In genomic region chr11:78455308-78455707, GRCm38 (mm10) we compare ENCODE assay signal across 9 mouse cellular contexts. TPM values are rescaled to one million over a fixed set of nuclear protein-coding genes. Genes with fewer than 3 reads are reported as not detected.
DNase-seq lines count a peak whose midpoint lies in the region; ATAC-seq and TF ChIP-seq lines count a peak whose summit lies in the region.
"Had no signal": no experiment of that assay in that cellular context is flagged by ENCODE, and none has a peak within 500 bp of the region (broad histone marks: within the 10 kb centered on the region; RNA-seq: fewer than 3 reads in every experiment).

No protein-coding gene starts in this region.

- DNase-seq in layer of hippocampus, adult 2 months (ENCODE audit: low spot score in 2 of 2) = no peak
- DNase-seq in layer of hippocampus, adult 9-10 months (ENCODE audit: low spot score) = no peak
- DNase-seq in CD8-positive naive resting alpha-beta T cell, adult 2 months (ENCODE audit: low read depth in 2 of 2, low spot score in 2 of 2) = peak; percentile 19 to 36
- peak; percentile 55 for DNase-seq in MN1 (ENCODE audit: low spot score)
- peak; percentile 42 for DNase-seq in embryo, embryonic 9.5 days (ENCODE audit: extremely low spot score)
- DNase-seq in thymus, postnatal 4 days = peak; percentile 65
- no peak for DNase-seq in frontal cortex, postnatal 10 days (ENCODE audit: low spot score in 2 of 2)

- no peak overlapping the region for H3K4me3 ChIP-seq in layer of hippocampus, adult 2 months
- H3K4me3 ChIP-seq in liver, embryonic 15.5 days (replicated peaks) = no peak overlapping the region

- no peaks in the 10 kb centered on the region for H3K36me3 ChIP-seq in liver, embryonic 15.5 days (replicated peaks)

- H3K4me2 ChIP-seq in liver, embryonic 15.5 days = 0 out of 2 replicates have a peak overlapping the region, but pooled peaks have one; percentile 8

- no peak for ATAC-seq in liver, embryonic 15.5 days (ENCODE audit: insufficient read depth)

- no peaks in the 10 kb centered on the region for H3K27me3 ChIP-seq in liver, embryonic 15.5 days

- H3K27ac ChIP-seq in layer of hippocampus, adult 2 months = no peak overlapping the region
- no peak overlapping the region for H3K27ac ChIP-seq in liver, embryonic 15.5 days (replicated peaks)
- H3K27ac ChIP-seq: macrophage had no signal

- no peaks in the 10 kb centered on the region for H3K4me1 ChIP-seq in liver, embryonic 15.5 days (replicated peaks)

- no peak overlapping the region for H3K9ac ChIP-seq in liver, embryonic 15.5 days

- WGBS in liver, embryonic 15.5 days (ENCODE audit: insufficient replicate concordance) = 26% methylated on average over 5 of the region's 5 CpGs

- TF ChIP-seq CTCF in layer of hippocampus, adult 2 months (conservative IDR thresholded peaks at IDR 0.05) = peak; percentile 83

- H3K9me3 ChIP-seq in liver, embryonic 15.5 days (replicated peaks) = no peaks in the 10 kb centered on the region

RNA-seq across cellular contexts. Expression of gene Slc46a1, which starts 10.2 kb away (rescaled TPM):
- 10 to 100 TPM; 11.7 to 12.3 TPM for total RNA-seq in layer of hippocampus, adult 2 months (2021)
- 6.5 and 7.8 TPM in 2 replicates for polyA plus RNA-seq in liver, embryonic 15.5 days (2015; fragmentation: Nextera tagmentation; extraction: Ambion mirVana)

RNA-seq across cellular contexts. Expression of gene Slc13a2, which starts 33.3 kb away (rescaled TPM):
- not detected for total RNA-seq in layer of hippocampus, adult 2 months (2021)
- 0.05 TPM in 1 of 2 replicates, not detected in the other for polyA plus RNA-seq in liver, embryonic 15.5 days (2015; fragmentation: Nextera tagmentation; extraction: Ambion mirVana)

RNA-seq across cellular contexts. Expression of gene Sarm1, which starts 42.2 kb away (rescaled TPM):
- 10 to 100 TPM; 39.2 to 45.4 TPM for total RNA-seq in layer of hippocampus, adult 2 months (2021)
- polyA plus RNA-seq in liver, embryonic 15.5 days (2015; fragmentation: Nextera tagmentation; extraction: Ambion mirVana) = 0.17 and 0.20 TPM in 2 replicates

RNA-seq across cellular contexts. Expression of gene Vtn, which starts 43.6 kb away (rescaled TPM):
- 10 to 100 TPM; 59.6 to 69.2 TPM for total RNA-seq in layer of hippocampus, adult 2 months (2021)
- polyA plus RNA-seq in liver, embryonic 15.5 days (2015; fragmentation: Nextera tagmentation; extraction: Ambion mirVana) = 675 and 834 TPM in 2 replicates
- polyA plus RNA-seq: macrophage had no signal

RNA-seq across cellular contexts. Expression of gene Sebox, which starts 47.9 kb away (rescaled TPM):
- total RNA-seq in layer of hippocampus, adult 2 months (2021) = 1 to 10 TPM; 4.5 to 4.7 TPM
- 0.25 and 0.29 TPM in 2 replicates for polyA plus RNA-seq in liver, embryonic 15.5 days (2015; fragmentation: Nextera tagmentation; extraction: Ambion mirVana)
- polyA plus RNA-seq: macrophage had no signal

Comparison
In these comparisons a context has a peak if more than half of its experiments do, and no peak if none do; other contexts are left out.
1. DNase-seq: peak in CD8-positive naive resting alpha-beta T cell, adult 2 months (2 of 2), MN1 (single experiment), embryo, embryonic 9.5 days (single experiment) and thymus, postnatal 4 days (single experiment); none in layer of hippocampus, adult 2 months (0 of 2), layer of hippocampus, adult 9-10 months (single experiment) and frontal cortex, postnatal 10 days (0 of 2).